Mouse (Mus musculus) stomach, embryonic 14.5 days (tissue): ENCODE measurements around the gene Cipc. TPM values are rescaled to one million over a fixed set of nuclear protein-coding genes. Genes with fewer than 3 reads are reported as not detected.
A peak's percentile ranks its signal among the peaks of the same experiment; 100 is the strongest.

Experiments used
- ATAC-seq: fragments of 200-750 bp; cut with Nextera tagmentation; 2 replicates; pipeline ENCODE4 v1.8.0; 2017; ENCODE audit warnings: low read depth, moderate TSS enrichment; ENCODE audit not compliant: insufficient number of reproducible peaks, insufficient read depth, low FRiP score
- H3K27ac ChIP-seq: fragments of 300-500 bp; sonication (generic); 2 replicates; pipeline ENCODE4 v1.5.1; 2014; ENCODE audit warnings: mild to moderate bottlenecking, low read length, moderate library complexity, mixed read lengths
- H3K27me3 ChIP-seq: fragments of 300-500 bp; sonication (generic); 2 replicates; pipeline ENCODE4 v1.6.1; 2014; ENCODE audit warnings: low read length, control low read depth, mixed read lengths; ENCODE audit not compliant: control insufficient read depth, insufficient read depth
- H3K36me3 ChIP-seq: fragments of 300-500 bp; sonication (generic); 2 replicates; pipeline ENCODE4 v1.6.1; 2014; ENCODE audit warnings: mild to moderate bottlenecking, control low read depth, low read length, moderate library complexity, mixed read lengths; ENCODE audit not compliant: control insufficient read depth, insufficient read depth
- H3K4me1 ChIP-seq: fragments of 300-500 bp; sonication (generic); 2 replicates; pipeline ENCODE4 v1.6.1; 2014; ENCODE audit warnings: low read length, control low read depth, mixed read lengths; ENCODE audit not compliant: control insufficient read depth, insufficient read depth
- H3K4me2 ChIP-seq: fragments of 300-500 bp; sonication (generic); replicated peaks from 2 replicates; pipeline ENCODE4 v1.6.1; 2014; ENCODE audit warnings: low read depth, low read length, control low read depth
- H3K4me3 ChIP-seq: fragments of 300-500 bp; sonication (generic); 2 replicates; pipeline ENCODE4 v1.5.1; 2014; ENCODE audit warnings: low read depth, low read length, control low read depth
- H3K9ac ChIP-seq: fragments of 300-500 bp; sonication (generic); replicated peaks from 2 replicates; pipeline ENCODE4 v1.6.1; 2014; ENCODE audit warnings: low read depth, mild to moderate bottlenecking, control low read depth, low read length, moderate library complexity, mixed read lengths
- H3K9me3 ChIP-seq: fragments of 300-500 bp; sonication (generic); 2 replicates; pipeline ENCODE4 v1.6.1; 2016; ENCODE audit warnings: low read depth, low read length, control low read depth; ENCODE audit not compliant: control insufficient read depth
- WGBS: fragments of 180-500 bp; shearing (Covaris S2); extraction: QIAGEN DNeasy Blood & Tissue Kit; methylation state at CpG from one replicate; pipeline ENCODE4 v1.1.7; 2014; 5-methylcytosine and 5-hydroxymethylcytosine counted together
- polyA plus RNA-seq: library from polyadenylated mRNA; unstranded; fragments of >200 nt; fragmentation: Nextera tagmentation; extraction: Ambion mirVana; gene quantifications from 2 replicates; pipeline ENCODE4 v1.2.1, GENCODE M21; 2014

Cipc gene
- polyA plus RNA-seq, 1 experiment from 2014 or later, result 20.9 TPM

GRCm38 (mm10) chr12:86973216-86973615, 26.4 kb downstream of the Cipc start:
- Histone ChIP-seq H3K27ac (no peak overlapping the region), H3K4me2 (no peak overlapping the region), H3K36me3 (no peaks in the 10 kb centered on the region), H3K9ac (no peak overlapping the region), H3K4me1 (peaks cover 24% of the 10 kb centered on the region), H3K9me3 (no peaks in the 10 kb centered on the region), H3K4me3 (no peak overlapping the region), H3K27me3 (no peaks in the 10 kb centered on the region)
- WGBS, result 7% methylated on average over 7 of the region's 7 CpGs
- peak; percentile 35; the same call in 1 of the 2 replicates for ATAC-seq

DNA sequence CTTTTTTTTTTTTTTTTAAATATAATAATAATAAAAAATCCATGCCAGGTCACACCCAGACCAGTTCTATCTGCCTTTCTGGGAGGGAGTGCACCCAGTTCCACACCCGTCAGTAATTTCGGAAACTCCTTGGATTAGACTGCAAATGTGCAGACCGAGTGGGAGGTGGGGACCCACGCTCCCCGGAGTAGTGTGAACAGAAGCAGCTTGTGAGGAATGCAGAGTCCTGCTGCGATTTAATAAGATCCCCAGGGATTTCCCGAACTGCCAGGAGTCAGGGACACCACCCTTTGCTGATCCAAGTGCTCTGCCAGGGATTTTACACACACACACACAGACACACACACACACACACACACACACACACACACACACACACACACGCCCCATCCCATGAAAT, 26.9 kb downstream of the Cipc start:
- Histone ChIP-seq H3K27me3 (no peaks in the 10 kb centered on the region), H3K36me3 (no peaks in the 10 kb centered on the region), H3K9ac (no peak overlapping the region), H3K4me3 (no peak overlapping the region), H3K9me3 (no peaks in the 10 kb centered on the region), H3K4me2 (no peak overlapping the region), H3K27ac (no peak overlapping the region), H3K4me1 (peaks cover 24% of the 10 kb centered on the region)
- WGBS, result 27% methylated on average over 8 of the region's 8 CpGs
- ATAC-seq, result no peak

DNA sequence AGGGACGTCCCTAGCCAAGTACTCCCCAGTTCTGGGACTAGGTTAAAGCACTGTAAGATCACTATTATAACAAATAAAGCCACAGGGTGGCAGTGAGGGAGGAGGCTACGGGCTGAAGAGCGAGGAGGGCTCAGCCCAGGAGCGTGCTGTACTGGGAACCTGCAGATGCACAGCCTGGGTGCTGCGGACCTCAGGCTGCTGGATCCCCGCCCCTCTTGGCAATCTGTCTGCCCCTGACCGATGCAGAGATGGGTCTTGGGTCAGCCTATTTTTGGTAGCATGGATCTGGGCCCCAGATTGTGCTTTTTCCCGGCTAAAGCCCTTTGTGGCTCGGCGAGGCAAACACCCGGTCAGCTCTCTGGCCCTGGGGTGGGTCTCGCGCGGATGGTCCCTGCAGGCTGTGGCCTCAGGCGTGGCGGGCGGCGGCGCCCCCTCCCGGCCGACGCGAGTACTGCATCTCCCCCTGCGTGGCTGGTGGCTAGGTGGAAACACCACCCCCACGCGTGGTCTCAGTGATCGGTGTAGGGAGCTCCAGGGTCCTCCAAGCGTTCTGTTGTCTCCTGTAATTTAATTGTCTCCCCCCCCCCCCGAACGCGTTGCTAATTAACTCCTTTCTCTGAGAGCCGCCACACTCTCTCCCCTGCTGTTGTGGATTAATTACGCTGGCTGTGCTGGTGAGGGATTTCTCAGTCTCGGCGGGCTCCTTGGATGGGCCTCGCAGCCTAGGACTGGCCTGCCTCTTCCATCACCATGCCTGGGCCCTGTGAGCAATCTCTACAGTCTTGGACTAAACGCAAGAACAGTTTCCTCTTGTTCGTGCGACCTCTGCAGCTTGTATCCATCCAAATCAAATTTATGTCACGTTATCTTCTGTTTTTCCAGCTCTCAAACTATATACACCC, 27.8 kb downstream of the Cipc start:
- WGBS, result 6% methylated on average over 38 of the region's 40 CpGs
- Histone ChIP-seq H3K4me3 (no peak overlapping the region), H3K9ac (0 out of 2 replicates have a peak overlapping the region, but pooled peaks have one; percentile 18), H3K27me3 (no peaks in the 10 kb centered on the region), H3K9me3 (no peaks in the 10 kb centered on the region), H3K36me3 (no peaks in the 10 kb centered on the region), H3K27ac (no peak overlapping the region), H3K4me2 (peak overlapping the region; percentile 39), H3K4me1 (peaks cover 24% of the 10 kb centered on the region)
- ATAC-seq, result no peak

- no peaks in the 10 kb centered on the region for H3K9me3 ChIP-seq
- WGBS, result 57% methylated on average over 10 of the region's 10 CpGs
- no peaks in the 10 kb centered on the region for H3K36me3 ChIP-seq
- H3K27ac ChIP-seq, result no peak overlapping the region
- peaks cover 24% of the 10 kb centered on the region for H3K4me1 ChIP-seq
- no peak for ATAC-seq
- H3K4me3 ChIP-seq, result no peak overlapping the region
- H3K4me2 ChIP-seq, result no peak overlapping the region
- no peaks in the 10 kb centered on the region for H3K27me3 ChIP-seq
- no peak overlapping the region for H3K9ac ChIP-seq
These were observed 28.9 kb downstream of the Cipc start for GRCm38 (mm10) chr12:86975761-86976160.

DNA sequence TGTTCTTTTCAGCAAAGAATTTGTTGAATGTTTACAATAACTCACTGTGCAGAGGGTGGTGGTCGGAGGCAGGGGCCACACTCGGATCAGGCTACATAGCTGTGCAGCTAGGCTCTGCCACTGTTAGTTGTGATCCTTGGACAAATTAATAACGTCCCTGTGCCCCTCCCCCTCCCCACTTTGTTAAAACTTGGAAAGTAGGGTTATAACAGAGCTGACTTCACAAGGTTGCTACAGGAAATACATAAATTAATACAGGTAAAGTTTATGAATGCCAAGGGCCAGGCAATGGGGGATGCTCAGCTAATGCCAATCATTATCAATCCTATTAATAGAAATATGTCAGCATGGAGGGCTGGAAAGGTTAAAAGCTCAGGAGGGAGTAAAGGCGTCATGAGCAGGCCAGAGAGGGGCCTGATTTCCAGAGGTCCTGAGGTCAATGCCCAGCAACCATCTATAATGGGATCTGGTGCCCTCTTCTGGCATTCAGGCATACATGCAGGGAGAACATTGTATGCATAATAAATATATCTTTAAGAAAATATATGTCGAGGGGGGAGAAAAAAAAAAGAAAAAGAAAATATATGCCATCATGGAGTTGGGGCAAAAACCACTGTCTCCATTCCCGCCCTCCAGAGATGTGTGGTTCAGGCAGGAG, 29.8 kb downstream of the Cipc start:
- no peak for ATAC-seq
- Histone ChIP-seq H3K9me3 (no peaks in the 10 kb centered on the region), H3K4me3 (no peak overlapping the region), H3K9ac (no peak overlapping the region), H3K4me2 (no peak overlapping the region), H3K4me1 (peaks cover 24% of the 10 kb centered on the region), H3K27ac (no peak overlapping the region), H3K27me3 (no peaks in the 10 kb centered on the region), H3K36me3 (no peaks in the 10 kb centered on the region)
- WGBS, result 42% methylated on average over 6 of the region's 6 CpGs

DNA sequence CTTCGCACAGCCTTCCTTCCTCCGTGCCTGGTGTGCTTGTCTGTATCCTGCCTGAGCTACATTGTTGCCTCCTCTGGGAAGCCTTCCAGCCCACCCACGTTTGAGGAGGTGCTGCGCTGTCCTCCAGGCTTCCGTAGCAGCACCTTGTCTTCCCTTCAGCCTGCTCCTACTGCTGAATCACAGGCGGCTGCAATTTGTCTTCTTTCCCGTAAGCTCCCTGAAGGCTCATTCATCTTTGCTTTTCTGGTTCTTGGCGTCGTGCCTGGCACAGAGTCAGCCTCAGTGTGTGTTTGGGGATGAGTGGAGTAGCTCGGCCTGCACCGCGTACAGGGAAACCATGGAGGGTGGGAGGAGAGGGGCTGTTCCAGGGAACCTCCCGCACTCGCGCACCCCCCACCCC, 31.0 kb downstream of the Cipc start:
- H3K4me3 ChIP-seq, result no peak overlapping the region
- peaks cover 24% of the 10 kb centered on the region for H3K4me1 ChIP-seq
- H3K27ac ChIP-seq, result no peak overlapping the region
- no peak overlapping the region for H3K4me2 ChIP-seq
- H3K9ac ChIP-seq, result no peak overlapping the region
- ATAC-seq, result peak; percentile 66
- 14% methylated on average over 15 of the region's 15 CpGs for WGBS
- peaks cover 4% of the 10 kb centered on the region; the same call in 1 of the 2 replicates for H3K27me3 ChIP-seq
- no peaks in the 10 kb centered on the region for H3K36me3 ChIP-seq
- H3K9me3 ChIP-seq, result no peaks in the 10 kb centered on the region

GRCm38 (mm10) chr12:86981180-86981579, 34.3 kb downstream of the Cipc start:
- peaks cover 4% of the 10 kb centered on the region for H3K27me3 ChIP-seq
- H3K9ac ChIP-seq, result no peak overlapping the region
- H3K9me3 ChIP-seq, result no peaks in the 10 kb centered on the region
- H3K4me3 ChIP-seq, result no peak overlapping the region
- 34% methylated on average over 9 of the region's 9 CpGs for WGBS
- peaks cover 5% of the 10 kb centered on the region; the same call in 1 of the 2 replicates for H3K4me1 ChIP-seq
- H3K27ac ChIP-seq, result no peak overlapping the region
- no peaks in the 10 kb centered on the region for H3K36me3 ChIP-seq
- ATAC-seq, result no peak
- no peak overlapping the region for H3K4me2 ChIP-seq

- Histone ChIP-seq H3K4me3 (no peak overlapping the region), H3K4me1 (no peaks in the 10 kb centered on the region), H3K4me2 (no peak overlapping the region), H3K9ac (no peak overlapping the region), H3K36me3 (no peaks in the 10 kb centered on the region), H3K27ac (no peak overlapping the region), H3K9me3 (no peaks in the 10 kb centered on the region), H3K27me3 (peaks cover 17% of the 10 kb centered on the region)
- 2% methylated on average over 28 of the region's 28 CpGs for WGBS
- ATAC-seq, result no peak
These were observed 36.8 kb downstream of the Cipc start for GRCm38 (mm10) chr12:86983470-86984193.
